Comparison of ENCODE assay signal across 23 mouse cellular contexts in genomic region chr11:8061573-8061972, GRCm38 (mm10).
"Had no signal": no experiment of that assay in that cellular context is flagged by ENCODE, and none has a peak within 500 bp of the region (broad histone marks: within the 10 kb centered on the region; RNA-seq: fewer than 3 reads in every experiment).

No protein-coding gene starts in this region.

- H3K4me3 ChIP-seq: heart, adult 2 months; heart, embryonic 13.5 days; heart, embryonic 15.5 days; hindbrain, embryonic 13.5 days; hindbrain, embryonic 15.5 days; limb, embryonic 13.5 days; limb, embryonic 15.5 days; liver, embryonic 12.5 days had no signal

- H3K4me1 ChIP-seq: heart, embryonic 13.5 days; heart, embryonic 15.5 days; hindbrain, embryonic 13.5 days; hindbrain, embryonic 15.5 days; limb, embryonic 13.5 days; limb, embryonic 15.5 days; liver, embryonic 12.5 days had no signal

- DNase-seq: forebrain, postnatal 0 days; gastrocnemius, postnatal 14 days; gastrocnemius, postnatal 36 days; heart, adult 2 months; heart, postnatal 14 days; heart, postnatal 36 days; kidney, adult 11 months; kidney, adult 8-10 months; kidney, postnatal 36 days; layer of hippocampus, adult 9-11 months; layer of hippocampus, postnatal 36 days; left cerebral cortex, postnatal 4 days had no signal

- H3K27ac ChIP-seq: heart, adult 2 months; heart, embryonic 13.5 days; heart, embryonic 15.5 days; hindbrain, embryonic 13.5 days; hindbrain, embryonic 15.5 days; hindbrain, postnatal 0 days; limb, embryonic 13.5 days; limb, embryonic 15.5 days; liver, embryonic 12.5 days; liver, embryonic 14.5 days had no signal

- H3K27me3 ChIP-seq: heart, embryonic 13.5 days; heart, embryonic 15.5 days; hindbrain, embryonic 13.5 days; hindbrain, embryonic 15.5 days; limb, embryonic 13.5 days; limb, embryonic 15.5 days; liver, embryonic 12.5 days had no signal

- H3K36me3 ChIP-seq: heart, embryonic 13.5 days; heart, embryonic 15.5 days; hindbrain, embryonic 13.5 days; hindbrain, embryonic 15.5 days; limb, embryonic 13.5 days; limb, embryonic 15.5 days; liver, embryonic 12.5 days had no signal

- H3K4me2 ChIP-seq: heart, embryonic 11.5 days; heart, embryonic 13.5 days; heart, embryonic 15.5 days; hindbrain, embryonic 13.5 days; hindbrain, embryonic 15.5 days; limb, embryonic 13.5 days; limb, embryonic 15.5 days; liver, embryonic 12.5 days had no signal

- H3K9me3 ChIP-seq: heart, embryonic 13.5 days; heart, embryonic 15.5 days; hindbrain, embryonic 13.5 days; hindbrain, embryonic 15.5 days; limb, embryonic 13.5 days; limb, embryonic 15.5 days; liver, embryonic 12.5 days had no signal

- ATAC-seq: forebrain, postnatal 0 days; hindbrain, postnatal 0 days; intestine, embryonic 16.5 days; liver, embryonic 12.5 days had no signal

- H3K9ac ChIP-seq: forebrain, postnatal 0 days; heart, embryonic 13.5 days; heart, embryonic 15.5 days; hindbrain, embryonic 13.5 days; hindbrain, embryonic 15.5 days; limb, embryonic 13.5 days; limb, embryonic 15.5 days; liver, embryonic 12.5 days; liver, embryonic 14.5 days had no signal
